Mouse (Mus musculus) liver, embryonic 16.5 days (tissue): ENCODE measurements at regions not wholly inside any gene's neighbourhood (a gene's known extent, or its start where the extent isn't known, plus 50 kb on each side); places are given as distances from the start of the nearest gene placed in this dataset.
"Not testable (repeated sequence)": the region's sequence is repeated elsewhere in the genome, so short reads cannot be mapped to it uniquely, and the experiment has no call there.

Source experiments
- ATAC-seq: fragments of 200-750 bp; cut with Nextera tagmentation; 2 replicates; pipeline ENCODE4 v1.8.0; 2017; ENCODE audit warnings: low read depth, mild to moderate bottlenecking, moderate number of reproducible peaks, moderate library complexity
- H3K27ac ChIP-seq: fragments of 300-500 bp; sonication (generic); 2 replicates; pipeline ENCODE4 v1.5.1; 2014; ENCODE audit warnings: mild to moderate bottlenecking, low read length
- H3K27me3 ChIP-seq: fragments of 300-500 bp; sonication (generic); 2 replicates; pipeline ENCODE4 v1.6.1; 2014; ENCODE audit warnings: low read depth, low read length, mixed read lengths; ENCODE audit not compliant: control insufficient read depth, insufficient read depth
- H3K36me3 ChIP-seq: fragments of 300-500 bp; sonication (generic); 2 replicates; pipeline ENCODE4 v1.6.1; 2014; ENCODE audit warnings: mild to moderate bottlenecking; ENCODE audit not compliant: control insufficient read depth, insufficient read depth
- H3K4me1 ChIP-seq: fragments of 300-500 bp; sonication (generic); 2 replicates; pipeline ENCODE4 v1.6.1; 2014; ENCODE audit warnings: low read depth, low read length, mixed read lengths; ENCODE audit not compliant: control insufficient read depth
- H3K4me2 ChIP-seq: fragments of 300-500 bp; sonication (generic); 2 replicates; pipeline ENCODE4 v1.6.1; 2014; ENCODE audit warnings: low read depth, low read length, mixed read lengths
- H3K4me3 ChIP-seq: fragments of 300-500 bp; sonication (generic); 2 replicates; pipeline ENCODE4 v1.5.1; 2014; ENCODE audit warnings: low read depth, mild to moderate bottlenecking, low read length
- H3K9ac ChIP-seq: fragments of 300-500 bp; sonication (generic); 2 replicates; pipeline ENCODE4 v1.6.1; 2014; ENCODE audit warnings: low read depth, low read length
- H3K9me3 ChIP-seq: fragments of 300-500 bp; sonication (generic); replicated peaks from 2 replicates; pipeline ENCODE4 v1.6.1; 2016; ENCODE audit warnings: low read length; ENCODE audit not compliant: control insufficient read depth
- WGBS: fragments of 180-500 bp; shearing (Covaris S2); extraction: QIAGEN DNeasy Blood & Tissue Kit; methylation state at CpG from one replicate; pipeline ENCODE4 v1.1.7; 2014; ENCODE audit not compliant: insufficient replicate concordance; 5-methylcytosine and 5-hydroxymethylcytosine counted together

DNA sequence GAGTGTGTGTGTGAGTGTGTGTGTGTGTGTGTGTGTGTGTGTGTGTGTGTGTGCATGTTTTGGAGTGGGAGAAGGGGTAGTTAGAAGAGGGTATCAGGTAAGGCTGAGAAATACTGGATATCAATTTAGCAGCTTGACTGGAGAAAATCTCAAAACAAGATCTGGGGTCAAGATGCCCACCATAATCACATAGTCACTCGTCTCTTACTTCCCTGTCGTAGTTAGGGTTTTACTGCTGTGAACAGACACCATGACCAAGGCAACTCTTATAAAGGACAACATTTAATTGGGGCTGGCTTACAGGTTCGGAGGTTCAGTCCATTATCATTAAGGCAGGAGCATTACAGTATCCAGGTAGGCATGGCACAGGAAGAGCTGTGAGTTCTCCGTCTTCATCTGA is 177.4 kb downstream of the Ifng start:
- not testable (repeated sequence) for H3K9me3 ChIP-seq, H3K27ac ChIP-seq, H3K4me1 ChIP-seq, ATAC-seq, H3K4me3 ChIP-seq, H3K27me3 ChIP-seq, H3K4me2 ChIP-seq, H3K9ac ChIP-seq, H3K36me3 ChIP-seq
- 74% methylated on average over 4 of the region's 4 CpGs for WGBS

DNA sequence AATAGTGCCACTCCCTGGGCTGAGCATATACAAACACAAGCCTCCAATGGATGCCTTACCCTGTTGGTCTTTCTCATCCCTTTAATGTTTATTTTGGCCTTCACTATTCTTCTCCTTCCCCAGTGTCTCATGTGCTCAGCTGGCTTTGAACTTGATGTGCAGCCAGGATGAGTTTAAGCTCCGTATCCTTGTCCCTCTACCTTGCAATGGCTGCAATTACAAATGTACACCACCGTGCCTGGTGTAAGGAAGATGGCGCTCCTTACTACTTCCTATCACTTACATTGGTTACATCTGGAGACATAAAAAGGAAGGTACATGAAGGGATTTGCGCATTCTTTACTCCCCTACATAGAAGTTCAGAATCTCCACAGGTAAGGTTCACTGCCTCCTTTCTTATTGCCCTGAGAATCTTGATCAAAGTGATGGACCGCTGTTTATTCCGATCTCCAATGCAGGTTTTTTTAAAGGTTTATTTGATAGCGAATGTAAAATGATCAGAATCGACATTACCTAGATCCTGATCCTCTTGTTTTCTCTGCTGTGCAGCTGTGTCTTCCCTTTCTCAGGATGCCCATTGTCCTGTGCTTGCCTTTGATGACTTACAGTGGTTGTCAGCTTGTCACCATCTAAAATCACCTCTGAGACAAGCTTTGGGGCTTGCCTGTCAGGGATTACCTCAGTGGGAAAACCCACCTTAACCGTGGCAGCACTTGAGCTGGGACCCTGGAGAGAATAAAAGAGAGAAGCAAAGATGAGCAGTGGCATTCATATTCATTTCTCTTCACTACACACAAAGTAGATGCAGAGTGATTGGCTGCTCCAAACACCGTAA is 178.1 kb downstream of the Ifng start:
- 71% methylated on average over 10 of the region's 10 CpGs for WGBS
- H3K27ac ChIP-seq: no peak overlapping the region
- no peak for ATAC-seq
- H3K4me2 ChIP-seq: no peak overlapping the region
- H3K36me3 ChIP-seq: no peaks in the 10 kb centered on the region
- H3K4me1 ChIP-seq: no peaks in the 10 kb centered on the region
- no peaks in the 10 kb centered on the region for H3K27me3 ChIP-seq
- no peak overlapping the region for H3K9ac ChIP-seq
- H3K9me3 ChIP-seq: no peaks in the 10 kb centered on the region
- H3K4me3 ChIP-seq: no peak overlapping the region

DNA sequence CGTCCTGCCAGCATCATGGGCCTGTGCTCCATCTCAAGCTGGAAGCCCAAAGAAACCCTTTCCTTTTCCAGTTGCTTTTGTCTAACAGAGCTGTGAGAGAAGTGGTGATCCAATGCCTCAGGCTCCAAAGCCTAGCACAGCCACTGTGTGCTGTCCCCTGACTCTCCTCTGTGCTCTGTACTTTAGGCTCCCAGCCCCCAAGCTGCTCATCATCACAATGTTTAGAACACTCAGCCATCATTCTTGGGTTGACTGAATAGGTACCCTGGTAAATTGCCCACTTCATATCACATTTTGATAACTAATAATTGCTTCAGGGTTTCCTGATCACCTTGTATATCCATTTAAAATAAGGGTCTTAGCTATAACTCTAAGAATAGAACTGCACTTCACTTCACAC is 178.8 kb downstream of the Ifng start:
- Histone ChIP-seq H3K36me3 (no peaks in the 10 kb centered on the region), H3K9me3 (no peaks in the 10 kb centered on the region), H3K27me3 (no peaks in the 10 kb centered on the region), H3K9ac (no peak overlapping the region), H3K27ac (no peak overlapping the region), H3K4me1 (no peaks in the 10 kb centered on the region), H3K4me2 (no peak overlapping the region), H3K4me3 (no peak overlapping the region)
- WGBS: 64% methylated on average over 1 of the region's 1 CpGs
- no peak for ATAC-seq

DNA sequence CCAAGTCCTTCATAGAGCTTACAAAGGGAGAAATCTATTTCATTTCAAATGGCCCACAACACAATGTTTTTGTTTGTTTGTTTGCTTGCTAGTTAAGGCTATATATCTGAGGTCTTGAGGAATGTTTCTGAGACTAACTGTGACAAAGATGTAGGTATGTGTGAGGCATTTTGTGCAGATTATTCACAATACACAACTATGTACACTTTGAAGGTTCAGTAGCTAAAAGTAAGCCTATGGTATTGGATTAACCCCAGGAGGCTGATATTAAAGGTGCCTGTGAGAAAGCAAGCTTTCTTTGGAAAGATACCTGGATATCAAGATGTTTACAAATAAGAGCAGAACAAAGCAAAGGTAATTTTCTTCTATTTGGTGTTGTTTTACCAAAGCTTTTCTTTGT is 179.8 kb downstream of the Ifng start:
- Histone ChIP-seq H3K4me3 (no peak overlapping the region), H3K4me1 (no peaks in the 10 kb centered on the region), H3K27me3 (no peaks in the 10 kb centered on the region), H3K27ac (no peak overlapping the region), H3K9me3 (no peaks in the 10 kb centered on the region), H3K9ac (no peak overlapping the region), H3K36me3 (no peaks in the 10 kb centered on the region), H3K4me2 (no peak overlapping the region)
- ATAC-seq: no peak

DNA sequence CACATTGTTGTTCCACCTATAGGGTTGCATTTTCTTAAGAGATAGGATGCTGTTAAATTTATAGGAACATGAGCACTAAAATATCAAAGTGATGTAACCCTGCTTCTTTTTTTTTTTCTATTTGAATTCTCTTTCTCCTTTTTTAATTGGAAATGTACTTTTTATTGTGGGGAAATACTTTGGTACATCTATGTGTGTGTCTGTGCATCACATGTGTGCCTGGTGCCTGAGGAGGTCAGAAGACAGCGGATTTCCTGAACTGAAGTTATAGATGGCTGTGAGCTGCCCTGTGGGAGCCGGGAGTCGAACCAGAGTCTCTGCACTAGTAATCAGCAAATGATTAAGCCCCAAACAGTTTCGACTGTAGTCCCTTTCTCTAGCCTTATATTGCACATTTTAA is 180.7 kb downstream of the Ifng start:
- Histone ChIP-seq H3K4me3 (no peak overlapping the region), H3K36me3 (no peaks in the 10 kb centered on the region), H3K9me3 (no peaks in the 10 kb centered on the region), H3K27ac (no peak overlapping the region), H3K4me2 (no peak overlapping the region), H3K4me1 (no peaks in the 10 kb centered on the region), H3K9ac (no peak overlapping the region), H3K27me3 (no peaks in the 10 kb centered on the region)
- 64% methylated on average over 4 of the region's 4 CpGs for WGBS
- ATAC-seq: no peak

DNA sequence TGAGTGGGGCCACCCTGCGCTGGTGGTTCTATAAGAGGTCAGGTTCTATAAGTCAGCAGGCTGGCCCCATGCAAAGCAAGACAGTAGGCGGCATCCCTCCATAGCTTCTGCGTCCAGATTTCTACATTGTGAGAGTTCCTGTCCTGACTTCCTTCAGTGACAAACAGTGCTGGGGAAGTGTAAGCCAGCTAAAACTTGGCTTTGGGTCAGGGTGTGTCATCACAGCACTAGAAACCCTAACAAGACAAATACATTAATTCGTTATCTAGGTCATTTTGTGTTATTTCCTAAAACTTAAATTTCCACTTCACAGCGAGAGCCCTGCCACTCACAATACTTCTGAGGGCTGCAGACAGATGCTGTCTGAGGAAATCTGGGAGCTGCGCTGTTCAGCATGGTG is 181.3 kb downstream of the Ifng start:
- H3K9me3 ChIP-seq: no peaks in the 10 kb centered on the region
- no peak overlapping the region for H3K4me3 ChIP-seq
- ATAC-seq: no peak
- H3K4me1 ChIP-seq: no peaks in the 10 kb centered on the region
- no peak overlapping the region for H3K27ac ChIP-seq
- no peak overlapping the region for H3K9ac ChIP-seq
- H3K4me2 ChIP-seq: no peak overlapping the region
- no peaks in the 10 kb centered on the region for H3K27me3 ChIP-seq
- WGBS: 61% methylated on average over 6 of the region's 6 CpGs
- no peaks in the 10 kb centered on the region for H3K36me3 ChIP-seq

DNA sequence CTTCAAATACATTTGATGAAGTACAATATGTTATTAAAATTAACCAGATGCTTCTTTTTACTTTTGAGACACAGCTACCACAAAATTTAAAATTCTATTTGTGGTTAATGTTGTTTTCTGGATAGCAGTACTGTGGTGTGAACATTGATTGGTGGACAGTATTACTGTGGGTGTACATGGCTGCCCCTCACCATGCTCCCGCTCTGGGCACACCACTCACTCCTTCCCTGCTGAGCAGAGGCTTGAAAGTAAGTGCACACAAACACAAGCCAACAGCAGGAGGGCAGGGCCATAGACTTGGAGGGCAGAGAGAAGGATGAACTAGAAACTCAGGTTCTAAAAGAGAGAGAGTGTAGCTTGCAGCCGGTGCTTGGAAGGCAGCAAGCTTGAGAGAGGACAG is 182.1 kb downstream of the Ifng start:
- Histone ChIP-seq H3K4me1 (no peaks in the 10 kb centered on the region), H3K36me3 (no peaks in the 10 kb centered on the region), H3K4me3 (no peak overlapping the region), H3K27ac (no peak overlapping the region), H3K9ac (no peak overlapping the region), H3K4me2 (no peak overlapping the region), H3K9me3 (no peaks in the 10 kb centered on the region), H3K27me3 (no peaks in the 10 kb centered on the region)
- WGBS: 81% methylated on average over 2 of the region's 2 CpGs
- ATAC-seq: no peak

DNA sequence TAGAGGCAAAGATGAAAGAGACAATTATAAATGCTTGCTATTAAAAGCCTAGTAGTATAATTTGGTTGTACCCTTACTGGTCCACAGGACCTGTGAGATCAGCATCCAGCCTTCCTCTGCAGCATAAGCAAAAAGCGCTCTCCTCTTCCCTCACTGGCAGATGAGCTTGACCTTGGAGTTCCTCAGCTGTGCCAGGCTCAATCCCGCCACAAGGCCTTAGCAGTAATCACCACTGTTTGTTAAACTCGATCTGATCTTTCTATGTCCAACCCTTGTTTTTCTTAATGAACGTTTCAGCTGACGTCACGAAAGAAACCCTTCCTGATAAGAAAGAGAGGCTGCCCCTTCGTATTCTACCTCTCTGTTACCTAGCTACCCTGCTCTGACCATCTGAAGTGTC is 183.5 kb downstream of the Ifng start:
- Histone ChIP-seq H3K4me3 (no peak overlapping the region), H3K4me1 (no peaks in the 10 kb centered on the region), H3K9me3 (no peaks in the 10 kb centered on the region), H3K9ac (no peak overlapping the region), H3K27me3 (no peaks in the 10 kb centered on the region), H3K27ac (no peak overlapping the region), H3K36me3 (no peaks in the 10 kb centered on the region), H3K4me2 (no peak overlapping the region)
- 54% methylated on average over 7 of the region's 7 CpGs for WGBS
- no peak for ATAC-seq

DNA sequence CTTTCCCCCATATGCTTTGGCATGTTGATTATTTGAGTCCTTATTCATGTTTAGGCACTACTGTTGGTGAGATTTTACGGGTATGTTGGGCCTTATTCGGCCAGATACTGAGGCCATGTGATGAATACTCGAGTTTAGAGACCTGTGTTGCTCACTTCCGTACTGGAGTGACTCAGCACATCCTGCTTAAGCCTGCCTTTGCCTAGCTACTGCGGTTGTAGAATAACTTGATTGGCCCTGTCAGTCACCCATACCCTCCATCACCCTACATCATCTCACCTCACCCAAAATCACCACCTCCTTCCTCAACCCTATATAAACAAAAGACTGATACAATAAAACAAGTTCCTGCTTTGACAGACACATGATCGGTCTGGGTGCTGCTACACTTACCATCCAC is 187.2 kb downstream of the Ifng start:
- ATAC-seq: no peak
- 52% methylated on average over 6 of the region's 6 CpGs for WGBS
- Histone ChIP-seq H3K9me3 (no peaks in the 10 kb centered on the region), H3K27ac (no peak overlapping the region), H3K27me3 (no peaks in the 10 kb centered on the region), H3K9ac (no peak overlapping the region), H3K4me1 (peaks cover 5% of the 10 kb centered on the region), H3K4me3 (no peak overlapping the region), H3K36me3 (no peaks in the 10 kb centered on the region), H3K4me2 (no peak overlapping the region)
